Mouse (Mus musculus) forebrain, embryonic 11.5 days (tissue): ENCODE results near the gene Kctd11. TPM values are rescaled to one million over a fixed set of nuclear protein-coding genes. Genes with fewer than 3 reads are reported as not detected.

Experiments used
- ATAC-seq: fragments of 200-750 bp; cut with Nextera tagmentation; replicated peaks from 2 replicates; pipeline ENCODE4 v1.8.0; 2017; ENCODE audit warnings: moderate TSS enrichment; ENCODE audit not compliant: low FRiP score
- DNase-seq: peaks from one replicate; pipeline ENCODE4 v3.0.0-alpha.2; 2017; ENCODE audit warnings: low spot score
- H3K27ac ChIP-seq: fragments of 300-500 bp; sonication (generic); 2 replicates; pipeline ENCODE4 v1.5.1; 2014; ENCODE audit warnings: low read depth, low read length
- H3K27me3 ChIP-seq: fragments of 300-500 bp; sonication (generic); 2 replicates; pipeline ENCODE4 v1.6.1; 2014; ENCODE audit warnings: mild to moderate bottlenecking, low read length, mixed read lengths; ENCODE audit not compliant: control insufficient read depth, insufficient read depth
- H3K36me3 ChIP-seq: fragments of 300-500 bp; sonication (generic); 2 replicates; pipeline ENCODE4 v1.6.1; 2014; ENCODE audit warnings: mild to moderate bottlenecking, low read length, moderate library complexity, mixed read lengths; ENCODE audit not compliant: control insufficient read depth, insufficient read depth
- H3K4me1 ChIP-seq: fragments of 300-500 bp; sonication (generic); replicated peaks from 2 replicates; pipeline ENCODE4 v1.6.1; 2014; ENCODE audit warnings: low read length, mixed read lengths; ENCODE audit not compliant: control insufficient read depth, insufficient read depth
- H3K4me2 ChIP-seq: fragments of 300-500 bp; sonication (generic); 2 replicates; pipeline ENCODE4 v1.6.1; 2014; ENCODE audit warnings: low read depth, mild to moderate bottlenecking, low read length, moderate library complexity, mixed read lengths; ENCODE audit not compliant: severe bottlenecking
- H3K4me3 ChIP-seq: fragments of 300-500 bp; sonication (generic); 2 replicates; pipeline ENCODE4 v1.5.1; 2014; ENCODE audit warnings: low read depth, low read length
- H3K9ac ChIP-seq: fragments of 300-500 bp; sonication (generic); 2 replicates; pipeline ENCODE4 v1.6.1; 2014; ENCODE audit warnings: low read length
- H3K9me3 ChIP-seq: fragments of 300-500 bp; sonication (generic); 2 replicates; pipeline ENCODE4 v1.6.1; 2016; ENCODE audit warnings: low read length, mixed read lengths; ENCODE audit not compliant: control insufficient read depth
- WGBS: fragments of 180-500 bp; shearing (Covaris S2); extraction: QIAGEN DNeasy Blood & Tissue Kit; methylation state at CpG from one replicate; pipeline ENCODE4 v1.1.7; 2014; 5-methylcytosine and 5-hydroxymethylcytosine counted together
- polyA plus RNA-seq: library from polyadenylated mRNA; unstranded; fragments of >200 nt; fragmentation: Nextera tagmentation; extraction: Ambion mirVana; gene quantifications from 2 replicates; pipeline ENCODE4 v1.2.1, GENCODE M21; 2014

Kctd11 gene
- polyA plus RNA-seq, 1 experiment from 2014 or later, result 3.0 TPM

GRCm38 (mm10) chr11:69880506-69880852 lies 727 bp downstream of the Kctd11 start:
- Histone ChIP-seq H3K9ac (peak overlapping the region; percentile 48), H3K27me3 (peaks cover 5% of the 10 kb centered on the region; the same call in 1 of the 2 replicates), H3K36me3 (no peaks in the 10 kb centered on the region), H3K4me3 (peak overlapping the region; percentile 39), H3K4me2 (peak overlapping the region; percentile 67), H3K4me1 (peaks cover 6% of the 10 kb centered on the region; the same call in 1 of the 2 replicates), H3K27ac (peak overlapping the region; percentile 32), H3K9me3 (no peaks in the 10 kb centered on the region)
- DNase-seq (peak; percentile 80), ATAC-seq (no peak)
- WGBS, result under 1% methylated on average over 18 of the region's 18 CpGs

- no peak for DNase-seq
- ATAC-seq, result no peak
- H3K4me2 ChIP-seq, result peak overlapping the region; percentile 67; the same call in 1 of the 2 replicates
- no peak overlapping the region for H3K9ac ChIP-seq
- H3K9me3 ChIP-seq, result no peaks in the 10 kb centered on the region
- no peaks in the 10 kb centered on the region for H3K36me3 ChIP-seq
- no peak overlapping the region for H3K27ac ChIP-seq
- H3K4me3 ChIP-seq, result peak overlapping the region; percentile 39
- 53% methylated on average over 15 of the region's 15 CpGs for WGBS
- peaks cover 5% of the 10 kb centered on the region; the same call in 1 of the 2 replicates for H3K27me3 ChIP-seq
- peaks cover 6% of the 10 kb centered on the region; the same call in 1 of the 2 replicates for H3K4me1 ChIP-seq
Observed at GRCm38 (mm10) chr11:69879711-69880110, 1.5 kb downstream of the Kctd11 start.

GRCm38 (mm10) chr11:69878952-69879351 lies 2.3 kb downstream of the Kctd11 start:
- no peak for ATAC-seq
- Histone ChIP-seq H3K27me3 (peaks cover 5% of the 10 kb centered on the region; the same call in 1 of the 2 replicates), H3K27ac (no peak overlapping the region)

GRCm38 (mm10) chr11:69878399-69878798 lies 2.8 kb downstream of the Kctd11 start:
- Histone ChIP-seq H3K4me2 (no peak overlapping the region), H3K9me3 (no peaks in the 10 kb centered on the region), H3K4me1 (peaks cover 6% of the 10 kb centered on the region; the same call in 1 of the 2 replicates), H3K27ac (no peak overlapping the region), H3K36me3 (no peaks in the 10 kb centered on the region), H3K4me3 (no peak overlapping the region), H3K27me3 (peaks cover 5% of the 10 kb centered on the region; the same call in 1 of the 2 replicates), H3K9ac (no peak overlapping the region)
- DNase-seq, result no peak
- 84% methylated on average over 3 of the region's 3 CpGs for WGBS
- ATAC-seq, result no peak

More at GRCm38 (mm10) chr11:69878952-69879351, 2.3 kb downstream of the Kctd11 start:
- no peak overlapping the region for H3K9ac ChIP-seq
- peaks cover 6% of the 10 kb centered on the region; the same call in 1 of the 2 replicates for H3K4me1 ChIP-seq
- no peaks in the 10 kb centered on the region for H3K36me3 ChIP-seq
- H3K4me3 ChIP-seq, result no peak overlapping the region
- no peak for DNase-seq
- H3K4me2 ChIP-seq, result no peak overlapping the region
- 95% methylated on average over 6 of the region's 6 CpGs for WGBS
- H3K9me3 ChIP-seq, result no peaks in the 10 kb centered on the region

GRCm38 (mm10) chr11:69877878-69878277 lies 3.3 kb downstream of the Kctd11 start, which contains the start of gene Tmem95:
Gene Tmem95 (minus strand): TSS chr11:69878018.
- H3K4me1 ChIP-seq, result peaks cover 6% of the 10 kb centered on the region; the same call in 1 of the 2 replicates
- no peaks in the 10 kb centered on the region for H3K9me3 ChIP-seq
- H3K27ac ChIP-seq, result no peak within 1 kb of the TSS
- no peaks in the 10 kb centered on the region for H3K36me3 ChIP-seq
- H3K27me3 ChIP-seq, result peaks cover 5% of the 10 kb centered on the region; the same call in 1 of the 2 replicates
- H3K4me2 ChIP-seq, result peak within 1 kb of the TSS; percentile 43; the same call in 1 of the 2 replicates
- H3K9ac ChIP-seq, result peak within 1 kb of the TSS; percentile 29
- H3K4me3 ChIP-seq, result 0 out of 2 replicates have a peak within 1 kb of the TSS, but pooled peaks have one; percentile 6
- 92% methylated on average over 11 of the region's 11 CpGs for WGBS
- ATAC-seq (no peak), DNase-seq (no peak)

GRCm38 (mm10) chr11:69876867-69877266 lies 4.3 kb downstream of the Kctd11 start:
- Histone ChIP-seq H3K4me2 (peak overlapping the region; percentile 43; the same call in 1 of the 2 replicates), H3K27ac (no peak overlapping the region), H3K4me1 (peaks cover 6% of the 10 kb centered on the region; the same call in 1 of the 2 replicates), H3K36me3 (no peaks in the 10 kb centered on the region), H3K9me3 (no peaks in the 10 kb centered on the region), H3K9ac (peak overlapping the region; percentile 29), H3K4me3 (0 out of 2 replicates have a peak overlapping the region, but pooled peaks have one; percentile 6), H3K27me3 (peaks cover 2% of the 10 kb centered on the region; the same call in 1 of the 2 replicates)
- peak; percentile 93 for DNase-seq
- peak; percentile 58; the same call in 1 of the 2 replicates for ATAC-seq
- 2% methylated on average over 12 of the region's 12 CpGs for WGBS

- Histone ChIP-seq H3K9ac (no peak overlapping the region), H3K4me1 (peaks cover 3% of the 10 kb centered on the region; the same call in 1 of the 2 replicates), H3K4me3 (no peak overlapping the region), H3K9me3 (no peaks in the 10 kb centered on the region), H3K4me2 (no peak overlapping the region), H3K27me3 (no peaks in the 10 kb centered on the region; the same call in 1 of the 2 replicates), H3K36me3 (no peaks in the 10 kb centered on the region), H3K27ac (no peak overlapping the region)
- DNase-seq (no peak), ATAC-seq (no peak)
- WGBS, result 78% methylated on average over 7 of the region's 7 CpGs
Observed at GRCm38 (mm10) chr11:69876186-69876585, 5.0 kb downstream of the Kctd11 start.

- Histone ChIP-seq H3K27me3 (no peaks in the 10 kb centered on the region), H3K36me3 (no peaks in the 10 kb centered on the region), H3K4me3 (no peak overlapping the region), H3K9me3 (no peaks in the 10 kb centered on the region), H3K4me1 (peaks cover 3% of the 10 kb centered on the region; the same call in 1 of the 2 replicates), H3K27ac (no peak overlapping the region), H3K9ac (no peak overlapping the region), H3K4me2 (no peak overlapping the region)
- DNase-seq, result no peak
- WGBS, result 89% methylated on average over 4 of the region's 4 CpGs
- no peak for ATAC-seq
Observed at GRCm38 (mm10) chr11:69872451-69872850, 8.8 kb downstream of the Kctd11 start.

GRCm38 (mm10) chr11:69871822-69872221 lies 9.4 kb downstream of the Kctd11 start:
- ATAC-seq, result no peak
- no peaks in the 10 kb centered on the region for H3K36me3 ChIP-seq
- H3K9me3 ChIP-seq, result no peaks in the 10 kb centered on the region
- H3K9ac ChIP-seq, result no peak overlapping the region
- H3K4me2 ChIP-seq, result no peak overlapping the region
- H3K4me1 ChIP-seq, result no peaks in the 10 kb centered on the region
- WGBS, result 90% methylated on average over 7 of the region's 7 CpGs
- H3K27me3 ChIP-seq, result no peaks in the 10 kb centered on the region
- no peak overlapping the region for H3K27ac ChIP-seq
- H3K4me3 ChIP-seq, result no peak overlapping the region
- DNase-seq, result no peak
